Mouse (Mus musculus): ENCODE measurements around the gene Rhoj. TPM values are rescaled to one million over a fixed set of nuclear protein-coding genes. Genes with fewer than 3 reads are reported as not detected.
"Not testable (repeated sequence)": the region's sequence is repeated elsewhere in the genome, so short reads cannot be mapped to it uniquely, and the experiment has no call there.

Gene Rhoj
- total and polyA plus RNA-seq, 3 experiments, result 30.1 to 42.6 (median 37.1) TPM

DNA sequence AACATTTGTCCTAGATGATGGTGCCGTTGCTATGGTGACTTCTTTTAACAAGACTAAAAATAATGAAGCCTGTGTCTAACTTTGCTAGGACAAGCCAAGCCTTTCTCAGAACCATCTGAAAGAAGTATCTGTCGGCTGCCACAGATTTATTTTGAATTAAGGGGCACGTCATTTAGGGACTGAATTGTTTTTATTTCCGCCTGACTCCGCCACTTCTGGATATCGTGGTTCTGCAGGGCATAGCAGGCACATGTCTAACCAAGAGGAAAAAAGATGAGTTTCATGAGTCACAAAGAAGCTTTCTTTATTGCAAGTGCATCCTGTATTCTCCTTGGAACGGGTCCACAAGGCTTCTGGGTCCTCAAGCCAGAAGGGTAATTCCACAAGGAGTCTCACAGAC, 116.2 kb downstream of the Rhoj start:
- WGBS, result 46% methylated on average over 7 of the region's 7 CpGs
- H3K9ac ChIP-seq (ENCODE audit: low read depth, low read length), result no peak overlapping the region
- no peaks in the 10 kb centered on the region for H3K27me3 ChIP-seq (ENCODE audit: control insufficient read depth, insufficient read depth, low read length)
- intact Hi-C loops (cut with DNase I), result no loop called here
- no peaks in the 10 kb centered on the region for H3K79me2 ChIP-seq (replicated peaks; ENCODE audit: control insufficient read depth, insufficient read depth, low read length)
- DNase-seq, result no peak
- no peak overlapping the region for H3K4me3 ChIP-seq
- H3K36me3 ChIP-seq (ENCODE audit: control insufficient read depth, insufficient read depth, low read length), result no peaks in the 10 kb centered on the region
- no peak for TF ChIP-seq CTCF (IDR thresholded peaks at IDR 0.05)
- no peak for TF ChIP-seq EP300 (IDR thresholded peaks at IDR 0.05; ENCODE audit: insufficient read depth, low read depth, low read length)
- TF ChIP-seq POLR2A (IDR thresholded peaks at IDR 0.05; ENCODE audit: insufficient read depth, low read depth, low read length), result no peak
- H3K4me1 ChIP-seq (ENCODE audit: control insufficient read depth, insufficient read depth, low read length), result no peaks in the 10 kb centered on the region
- H3K27ac ChIP-seq, result no peak overlapping the region

GRCm38 (mm10) chr12:75424817-75425216, 116.7 kb downstream of the Rhoj start:
- intact Hi-C loops (cut with DNase I), result no loop called here
- H3K4me3 ChIP-seq, result no peak overlapping the region
- H3K27me3 ChIP-seq (ENCODE audit: control insufficient read depth, insufficient read depth, low read length), result no peaks in the 10 kb centered on the region
- H3K9ac ChIP-seq (ENCODE audit: low read depth, low read length), result no peak overlapping the region
- no peaks in the 10 kb centered on the region for H3K79me2 ChIP-seq (replicated peaks; ENCODE audit: control insufficient read depth, insufficient read depth, low read length)
- no peak overlapping the region for H3K27ac ChIP-seq
- TF ChIP-seq POLR2A (IDR thresholded peaks at IDR 0.05; ENCODE audit: insufficient read depth, low read depth, low read length), result no peak
- TF ChIP-seq CTCF (IDR thresholded peaks at IDR 0.05), result no peak
- no peak for TF ChIP-seq EP300 (IDR thresholded peaks at IDR 0.05; ENCODE audit: insufficient read depth, low read depth, low read length)
- H3K36me3 ChIP-seq (ENCODE audit: control insufficient read depth, insufficient read depth, low read length), result no peaks in the 10 kb centered on the region
- H3K4me1 ChIP-seq (ENCODE audit: control insufficient read depth, insufficient read depth, low read length), result no peaks in the 10 kb centered on the region
- no peak for DNase-seq
- WGBS, result 80% methylated on average over 4 of the region's 4 CpGs

DNA sequence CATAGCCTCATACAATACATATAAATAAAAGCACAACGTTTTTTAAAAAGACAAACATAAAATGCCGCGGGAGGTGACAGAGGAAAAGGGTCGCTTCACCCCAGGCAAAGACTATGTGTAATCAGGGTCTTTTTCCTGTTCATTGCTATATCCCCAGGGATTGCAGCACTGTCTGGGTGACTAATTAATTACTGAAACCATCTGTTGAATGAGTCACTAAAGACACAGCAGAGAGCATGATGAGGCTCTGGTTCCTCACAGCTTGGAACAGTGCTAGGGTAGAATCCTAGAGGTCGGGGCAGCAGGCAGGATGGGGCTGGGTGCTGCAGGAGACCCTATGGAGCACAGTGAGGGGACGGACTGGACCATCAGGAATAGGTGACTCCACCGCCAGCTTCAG, 117.8 kb downstream of the Rhoj start:
- Histone ChIP-seq H3K9ac (ENCODE audit: low read depth, low read length) (no peak overlapping the region), H3K79me2 (replicated peaks; ENCODE audit: control insufficient read depth, insufficient read depth, low read length) (no peaks in the 10 kb centered on the region), H3K27me3 (ENCODE audit: control insufficient read depth, insufficient read depth, low read length) (no peaks in the 10 kb centered on the region), H3K36me3 (ENCODE audit: control insufficient read depth, insufficient read depth, low read length) (no peaks in the 10 kb centered on the region), H3K4me1 (ENCODE audit: control insufficient read depth, insufficient read depth, low read length) (no peaks in the 10 kb centered on the region), H3K27ac (no peak overlapping the region), H3K4me3 (no peak overlapping the region)
- intact Hi-C loops (cut with DNase I), result no loop called here
- 76% methylated on average over 7 of the region's 7 CpGs for WGBS
- no peak for DNase-seq
- TF ChIP-seq CTCF (IDR thresholded peaks at IDR 0.05) (no peak), POLR2A (IDR thresholded peaks at IDR 0.05; ENCODE audit: insufficient read depth, low read depth, low read length) (no peak), EP300 (IDR thresholded peaks at IDR 0.05; ENCODE audit: insufficient read depth, low read depth, low read length) (no peak)

GRCm38 (mm10) chr12:75428719-75429118, 120.6 kb downstream of the Rhoj start:
- no peaks in the 10 kb centered on the region for H3K79me2 ChIP-seq (replicated peaks; ENCODE audit: control insufficient read depth, insufficient read depth, low read length)

DNA sequence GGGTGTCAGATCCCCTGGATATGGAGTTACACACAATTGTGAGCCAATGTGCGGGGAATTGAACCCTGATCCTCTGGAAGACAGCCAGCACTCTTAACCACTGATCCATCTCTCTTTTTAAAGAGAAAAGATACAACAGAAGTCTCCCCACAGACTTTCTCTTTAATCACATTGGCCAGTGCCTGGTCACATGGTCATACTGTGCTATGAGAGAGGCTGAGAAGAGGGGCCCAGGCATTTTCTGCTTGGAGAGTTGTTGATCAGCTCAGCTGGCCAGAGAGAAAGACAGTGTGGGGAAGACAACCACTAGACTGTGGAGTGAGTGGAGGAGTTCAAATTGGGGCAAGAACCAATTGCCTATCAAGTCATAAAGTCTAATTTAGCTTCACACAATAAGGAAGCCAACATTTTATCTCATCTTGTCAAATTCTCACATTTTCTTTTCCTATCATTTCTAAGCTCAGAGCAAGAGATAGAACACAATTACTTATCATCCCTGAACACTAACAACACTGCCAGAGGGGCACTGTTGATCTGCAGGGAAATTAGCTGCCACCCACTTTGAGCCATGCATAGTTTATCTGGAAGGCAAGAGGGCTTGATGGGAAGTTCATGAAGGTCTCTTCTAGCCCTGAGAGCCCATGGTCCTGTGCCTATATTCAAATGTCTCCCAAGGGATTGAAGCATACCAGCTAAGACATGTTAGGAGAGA, 121.7 kb downstream of the Rhoj start:
- no peaks in the 10 kb centered on the region for H3K79me2 ChIP-seq (replicated peaks; ENCODE audit: control insufficient read depth, insufficient read depth, low read length)
- no peak overlapping the region for H3K4me3 ChIP-seq
- H3K27ac ChIP-seq, result no peak overlapping the region
- H3K36me3 ChIP-seq (ENCODE audit: control insufficient read depth, insufficient read depth, low read length), result no peaks in the 10 kb centered on the region
- no peak for TF ChIP-seq POLR2A (IDR thresholded peaks at IDR 0.05; ENCODE audit: insufficient read depth, low read depth, low read length)
- no peak for TF ChIP-seq CTCF (IDR thresholded peaks at IDR 0.05)
- no peak for TF ChIP-seq EP300 (IDR thresholded peaks at IDR 0.05; ENCODE audit: insufficient read depth, low read depth, low read length)
- 73% methylated on average over 1 of the region's 1 CpGs for WGBS
- no peaks in the 10 kb centered on the region for H3K4me1 ChIP-seq (ENCODE audit: control insufficient read depth, insufficient read depth, low read length)
- no peak overlapping the region for H3K9ac ChIP-seq (ENCODE audit: low read depth, low read length)
- DNase-seq, result no peak
- no peaks in the 10 kb centered on the region for H3K27me3 ChIP-seq (ENCODE audit: control insufficient read depth, insufficient read depth, low read length)
- intact Hi-C loops (cut with DNase I), result no loop called here

More at GRCm38 (mm10) chr12:75428719-75429118, 120.6 kb downstream of the Rhoj start:
- no peak overlapping the region for H3K27ac ChIP-seq
- H3K36me3 ChIP-seq (ENCODE audit: control insufficient read depth, insufficient read depth, low read length), result no peaks in the 10 kb centered on the region
- no peaks in the 10 kb centered on the region for H3K4me1 ChIP-seq (ENCODE audit: control insufficient read depth, insufficient read depth, low read length)
- 92% methylated on average over 6 of the region's 6 CpGs for WGBS
- TF ChIP-seq CTCF (IDR thresholded peaks at IDR 0.05), result no peak
- no peak for TF ChIP-seq POLR2A (IDR thresholded peaks at IDR 0.05; ENCODE audit: insufficient read depth, low read depth, low read length)
- no peak for TF ChIP-seq EP300 (IDR thresholded peaks at IDR 0.05; ENCODE audit: insufficient read depth, low read depth, low read length)
- no peak for DNase-seq
- no peak overlapping the region for H3K9ac ChIP-seq (ENCODE audit: low read depth, low read length)
- H3K4me3 ChIP-seq, result no peak overlapping the region
- intact Hi-C loops (cut with DNase I), result no loop called here
- no peaks in the 10 kb centered on the region for H3K27me3 ChIP-seq (ENCODE audit: control insufficient read depth, insufficient read depth, low read length)

- H3K4me1 ChIP-seq (ENCODE audit: control insufficient read depth, insufficient read depth, low read length); H3K4me3 ChIP-seq; H3K27me3 ChIP-seq (ENCODE audit: control insufficient read depth, insufficient read depth, low read length); H3K9ac ChIP-seq (ENCODE audit: low read depth, low read length); H3K36me3 ChIP-seq (ENCODE audit: control insufficient read depth, insufficient read depth, low read length); intact Hi-C loops (cut with DNase I); H3K79me2 ChIP-seq (replicated peaks; ENCODE audit: control insufficient read depth, insufficient read depth, low read length); H3K27ac ChIP-seq; DNase-seq: not testable (repeated sequence)
- WGBS, result 79% methylated on average over 6 of the region's 6 CpGs
Measured at GRCm38 (mm10) chr12:75432400-75432799, 124.3 kb downstream of the Rhoj start.

All from heart, adult 2 months (tissue).